Mouse (Mus musculus) adrenal gland, adult 2 months (tissue): ENCODE data around the gene Gnao1. TPM values are rescaled to one million over a fixed set of nuclear protein-coding genes. Genes with fewer than 3 reads are reported as not detected.

Source experiments
- DNase-seq: peaks from one replicate; pipeline ENCODE4 v3.0.0; 2021
- polyA plus RNA-seq: library from polyadenylated mRNA; depleted of rRNA; stranded (reverse); fragments of >200 nt; gene quantifications from 2 replicates; pipeline ENCODE4 v1.2.3, GENCODE M21; 2012
- total RNA-seq, 2 experiments: library from RNA; stranded (reverse); gene quantifications; 2 replicates each; pipeline ENCODE4 v1.2.3; 2021

Gnao1 gene
- total and polyA plus RNA-seq, 3 experiments, result 22.8 to 35.3 (median 31.7) TPM

DNA sequence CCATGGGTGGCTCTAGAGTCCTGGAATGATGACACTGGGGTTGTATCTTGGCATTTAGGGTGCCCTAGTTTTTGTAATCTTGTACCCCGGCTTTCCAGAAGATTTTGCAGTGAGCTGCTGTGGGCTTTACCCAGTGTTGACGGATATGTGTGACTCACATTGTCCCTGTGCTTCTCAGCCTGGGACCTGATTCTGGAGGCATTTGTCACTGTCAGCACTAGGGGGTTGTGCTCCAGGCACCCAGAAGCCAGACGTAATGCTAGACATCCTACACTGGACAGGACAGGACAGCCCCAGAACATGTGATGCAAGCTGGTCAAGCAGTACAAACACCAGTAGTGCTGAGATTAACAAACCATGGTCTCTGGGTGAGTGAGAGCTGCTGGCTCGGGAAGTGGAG is 136.0 kb downstream of the Gnao1 start:
- peak; percentile 20 for DNase-seq

DNA sequence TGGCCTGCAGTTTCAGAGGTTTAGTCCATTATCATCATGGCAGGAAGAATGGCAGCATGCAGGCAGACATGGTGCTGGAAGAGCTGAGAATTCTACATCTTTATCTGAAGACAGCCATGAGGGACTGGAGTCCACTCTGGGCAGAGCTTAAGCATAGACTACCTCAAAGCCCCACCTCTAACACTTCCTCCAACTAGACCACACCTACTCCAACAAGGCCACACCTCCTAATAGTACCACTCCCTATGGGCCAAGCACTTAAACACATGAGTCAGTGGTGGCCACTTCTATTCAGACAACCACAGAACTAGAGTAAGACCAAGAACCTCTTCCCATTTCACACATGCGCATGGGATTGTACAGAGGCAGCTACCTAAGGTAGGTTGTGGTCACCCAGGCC is 136.6 kb downstream of the Gnao1 start:
- DNase-seq, result no peak

DNA sequence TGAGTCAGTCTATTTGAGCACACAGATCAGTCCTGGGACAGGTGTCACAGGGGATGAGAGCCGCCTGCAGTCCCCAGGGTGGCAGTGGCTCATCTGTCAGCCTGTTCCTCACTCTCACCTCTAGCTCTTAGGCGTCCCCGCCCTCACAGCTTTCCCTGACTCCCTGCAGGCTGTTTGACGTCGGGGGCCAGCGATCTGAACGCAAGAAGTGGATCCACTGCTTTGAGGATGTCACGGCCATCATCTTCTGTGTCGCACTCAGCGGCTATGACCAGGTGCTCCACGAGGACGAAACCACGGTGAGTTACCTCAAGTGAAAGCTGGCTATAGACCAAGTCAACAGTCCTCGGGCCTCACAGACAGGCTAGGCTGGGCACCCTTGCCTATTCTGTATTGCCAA is 140.4 kb downstream of the Gnao1 start:
- no peak for DNase-seq

DNA sequence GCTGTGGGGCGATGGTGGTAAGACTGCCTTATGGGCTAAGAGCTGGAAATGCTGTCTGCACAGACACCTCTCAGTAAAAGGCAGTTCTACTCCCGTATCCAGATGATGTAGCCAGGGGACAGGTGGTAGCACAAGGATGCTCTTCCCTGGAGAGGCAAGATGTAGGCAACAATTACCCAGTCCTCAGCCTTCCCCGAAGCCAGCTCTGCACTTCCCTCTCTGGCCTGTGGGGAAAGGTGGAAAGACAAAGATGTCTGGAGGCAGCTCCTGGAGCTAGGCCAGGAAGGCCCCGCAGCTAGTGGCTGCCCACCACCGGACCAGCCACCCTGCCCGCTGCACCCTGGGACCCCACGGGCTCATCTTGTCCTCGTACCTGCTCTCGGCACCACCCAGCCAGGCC is 142.7 kb downstream of the Gnao1 start:
- no peak for DNase-seq

DNA sequence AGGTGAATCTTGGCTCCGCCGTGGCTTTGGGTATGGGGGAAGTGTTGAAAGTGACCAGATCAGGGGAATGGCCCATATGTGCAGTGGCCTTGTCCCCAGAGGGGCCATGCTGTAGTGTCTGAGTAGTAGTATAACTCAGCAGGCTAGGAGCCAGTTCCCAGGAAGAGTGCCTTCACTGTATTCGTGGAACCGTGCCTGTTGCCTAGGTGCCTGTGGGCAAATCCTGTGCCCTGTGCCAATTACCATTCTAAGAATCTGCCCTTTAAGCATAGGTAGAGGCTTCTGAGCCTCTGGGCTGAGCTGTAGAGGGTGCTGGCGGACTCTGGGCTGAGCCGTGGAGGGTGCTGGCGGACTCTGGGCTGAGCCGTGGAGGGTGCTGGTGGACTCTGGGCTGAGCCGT is 148.6 kb downstream of the Gnao1 start:
- DNase-seq, result no peak

DNA sequence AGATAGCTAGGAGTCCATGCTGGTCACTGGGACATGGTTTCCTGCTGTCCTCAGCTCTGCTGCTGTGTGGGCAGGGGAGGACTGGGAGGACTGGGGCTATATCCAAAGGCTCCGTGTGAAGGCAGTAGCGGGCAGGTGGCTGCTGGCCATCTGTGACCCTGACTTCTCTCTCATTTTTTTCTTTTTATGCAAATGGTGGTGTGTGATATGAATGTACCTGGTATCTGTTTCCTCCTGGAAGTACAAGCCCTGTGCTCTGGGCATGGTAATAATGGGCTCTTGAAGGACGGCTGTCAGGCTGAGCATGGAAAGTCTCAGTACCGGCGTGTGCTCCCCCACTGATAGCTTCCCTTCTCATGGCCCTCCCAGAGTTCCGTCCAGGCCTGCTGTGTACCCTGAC is 151.1 kb downstream of the Gnao1 start:
- no peak for DNase-seq

DNA sequence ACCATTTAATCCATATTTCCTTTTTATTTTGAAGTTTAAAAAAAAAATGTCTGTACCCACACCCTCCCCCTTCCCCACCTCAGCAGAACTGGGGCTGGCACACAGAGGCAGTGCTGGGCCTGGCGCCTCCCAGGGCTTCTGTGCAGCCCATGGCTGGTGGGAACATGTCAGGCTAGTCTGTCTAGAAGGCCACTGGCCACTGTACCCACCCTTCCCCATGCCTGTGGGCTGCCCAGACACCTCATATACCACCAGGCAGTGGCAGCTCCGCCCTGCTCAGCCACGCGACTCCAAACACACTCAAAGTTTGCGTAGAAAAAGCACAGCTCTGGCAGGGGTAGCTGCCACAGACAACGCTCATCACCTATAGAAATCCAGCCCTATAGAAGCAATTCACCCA is 158.5 kb downstream of the Gnao1 start:
- no peak for DNase-seq

DNA sequence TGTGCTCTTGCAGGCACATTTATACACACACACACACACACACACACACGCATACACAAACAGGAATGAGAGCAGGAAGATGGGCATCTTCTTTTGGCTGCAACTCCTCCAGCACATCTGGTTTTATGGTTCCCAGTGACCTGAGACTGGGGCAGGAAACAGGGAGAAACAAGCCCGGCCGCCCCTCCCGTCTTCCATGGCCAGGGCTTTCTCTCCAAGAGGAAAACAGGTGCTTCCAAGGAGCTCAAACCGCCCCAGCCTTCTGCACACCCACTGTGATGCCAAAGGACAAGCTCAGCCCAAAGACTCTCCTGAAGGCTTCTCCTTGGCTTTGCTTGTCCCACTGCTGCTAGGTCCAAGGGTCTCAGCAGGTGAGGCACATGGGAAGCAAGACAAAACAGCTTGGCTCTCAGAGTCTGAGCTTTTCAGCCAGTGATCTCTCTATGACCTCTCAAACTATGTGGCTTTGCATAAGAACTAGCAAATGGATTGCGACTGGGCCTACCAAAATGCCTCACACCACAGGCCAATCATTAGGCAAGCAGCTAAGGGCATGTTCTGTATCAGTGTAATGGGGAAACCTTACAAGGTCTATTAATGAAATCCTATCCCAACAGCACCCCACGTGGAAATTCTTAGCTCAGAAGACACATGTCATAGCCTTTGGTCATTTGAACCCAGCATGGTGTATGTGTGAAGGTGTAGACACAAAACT is 160.0 kb downstream of the Gnao1 start:
- no peak for DNase-seq

DNA sequence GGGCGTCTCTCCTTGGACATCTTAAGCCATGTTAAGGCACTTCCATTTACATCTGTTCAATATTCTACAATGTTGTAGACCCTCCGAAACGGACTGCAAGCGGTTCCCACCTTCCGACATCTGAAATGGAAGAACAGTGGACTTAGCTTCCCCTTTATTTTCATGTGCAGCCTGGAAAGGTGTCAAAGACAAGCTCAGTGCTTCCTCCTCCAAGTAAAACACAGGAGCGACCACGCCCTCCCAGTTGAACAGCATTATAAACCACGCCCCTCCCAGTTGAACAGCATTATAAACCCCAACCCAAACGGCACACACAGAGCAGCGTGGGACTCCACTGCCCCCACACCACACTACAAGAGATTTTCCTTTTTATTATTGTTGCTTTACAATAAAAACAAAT is 161.7 kb downstream of the Gnao1 start:
- DNase-seq, result no peak

DNA sequence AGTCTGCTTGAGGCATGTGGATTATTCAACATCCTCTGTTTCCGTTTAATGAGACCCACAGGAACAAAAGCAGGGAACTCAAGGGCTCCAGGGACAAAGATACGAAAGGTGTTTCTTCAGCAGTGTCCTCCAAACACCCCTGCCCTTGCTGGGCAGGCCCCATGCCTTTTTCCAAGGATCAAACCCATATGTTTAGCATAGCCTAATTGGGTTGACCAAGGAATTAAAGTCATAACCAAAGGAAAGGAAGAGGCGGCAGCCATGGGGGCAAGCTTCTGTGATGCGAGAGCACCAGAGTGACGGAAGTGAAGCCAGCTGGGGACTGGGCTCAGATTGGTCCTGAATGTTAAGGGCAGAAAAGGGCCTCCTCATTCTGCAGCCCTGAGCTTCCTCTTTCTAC is 162.4 kb downstream of the Gnao1 start:
- DNase-seq, result no peak

DNA sequence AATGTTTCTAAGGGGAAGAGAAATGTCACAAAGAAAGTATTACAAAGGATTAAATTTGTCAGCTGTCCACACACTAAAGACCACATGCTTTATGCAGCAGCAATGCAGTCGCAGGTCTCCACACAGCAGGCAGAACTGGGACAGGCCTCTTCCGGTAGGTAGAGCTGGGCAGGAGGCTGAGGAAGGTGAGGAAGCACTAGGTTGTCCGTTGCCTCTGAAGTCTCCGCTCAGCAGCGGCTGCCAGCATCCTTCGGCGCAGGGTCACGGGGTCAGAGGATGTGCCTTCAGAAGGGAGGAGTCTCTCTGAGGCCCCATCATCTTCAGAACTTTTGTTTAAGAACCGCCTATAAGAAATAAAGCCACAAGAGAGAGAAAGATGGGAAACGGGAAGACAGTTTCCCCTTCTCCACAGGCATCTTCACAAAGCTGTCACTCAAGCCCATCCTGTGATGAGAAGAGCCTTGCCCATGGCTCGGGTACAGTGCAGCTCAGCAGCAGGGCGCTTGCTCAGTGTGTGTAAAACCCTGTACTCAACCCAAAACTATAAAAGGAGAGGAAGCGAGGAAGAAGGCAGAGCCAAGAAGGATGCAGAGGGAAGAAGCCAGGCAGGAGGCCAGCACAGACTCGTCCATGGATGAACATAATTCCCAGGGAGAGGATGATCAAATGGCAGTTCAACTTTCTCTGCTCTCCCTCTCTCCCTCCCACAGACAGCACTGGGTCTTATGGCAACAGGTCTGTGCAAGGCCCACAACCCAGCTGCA is 163.4 kb downstream of the Gnao1 start:
- DNase-seq, result no peak

DNA sequence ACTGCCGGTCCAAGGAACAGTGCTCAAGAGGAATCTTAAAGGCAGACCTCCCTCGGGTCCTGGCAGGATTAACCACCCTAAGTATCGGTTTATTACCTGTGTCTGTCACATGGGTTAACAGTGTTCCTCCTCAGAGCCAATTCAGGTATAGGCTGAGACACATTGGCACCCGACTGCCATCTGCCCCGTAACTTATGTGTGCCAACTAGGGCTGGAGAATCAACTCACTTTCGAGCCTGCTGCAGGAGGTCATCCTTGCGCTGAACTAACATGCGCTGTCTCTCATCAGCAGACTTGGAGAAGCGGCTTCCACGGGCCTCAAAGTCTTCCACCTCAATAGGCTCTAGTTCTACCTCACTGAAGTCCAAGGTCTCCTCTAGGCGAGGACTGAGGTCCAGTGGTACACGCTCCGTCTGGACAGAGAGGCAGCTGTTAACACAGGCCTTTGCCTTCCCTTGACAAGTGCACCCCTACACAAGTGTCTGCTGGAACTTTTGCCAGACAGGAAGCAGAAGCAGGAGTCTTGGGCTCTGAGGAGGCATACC is 164.1 kb downstream of the Gnao1 start:
- no peak for DNase-seq

DNA sequence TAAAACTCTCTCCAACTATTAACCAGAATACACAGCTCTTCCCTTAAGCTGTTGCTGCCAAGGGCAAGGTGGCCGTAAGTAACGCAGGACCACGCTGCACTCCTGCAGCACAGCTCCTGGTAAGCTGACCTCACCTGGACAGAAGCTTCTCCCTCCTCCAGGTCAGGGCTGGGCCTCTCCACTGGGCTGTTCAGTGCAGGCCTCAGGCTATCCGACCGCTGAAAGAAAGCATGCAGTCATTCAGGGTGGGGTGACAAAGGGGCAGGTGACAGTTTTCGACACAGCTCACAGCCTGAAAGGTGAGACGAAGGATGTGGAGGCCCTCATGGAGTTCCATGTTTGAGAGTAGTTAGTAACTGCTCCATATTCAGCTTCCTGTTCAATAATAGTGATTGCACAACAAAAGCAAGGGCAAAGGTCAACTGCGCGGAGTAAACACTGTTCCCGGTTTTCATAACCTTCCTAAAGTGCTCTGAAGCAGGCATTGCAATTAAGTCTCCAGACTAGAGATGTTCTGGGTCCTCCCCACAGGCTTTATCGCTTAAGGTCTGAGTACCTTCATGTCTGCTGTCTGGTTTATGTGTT is 164.9 kb downstream of the Gnao1 start:
- no peak for DNase-seq

DNA sequence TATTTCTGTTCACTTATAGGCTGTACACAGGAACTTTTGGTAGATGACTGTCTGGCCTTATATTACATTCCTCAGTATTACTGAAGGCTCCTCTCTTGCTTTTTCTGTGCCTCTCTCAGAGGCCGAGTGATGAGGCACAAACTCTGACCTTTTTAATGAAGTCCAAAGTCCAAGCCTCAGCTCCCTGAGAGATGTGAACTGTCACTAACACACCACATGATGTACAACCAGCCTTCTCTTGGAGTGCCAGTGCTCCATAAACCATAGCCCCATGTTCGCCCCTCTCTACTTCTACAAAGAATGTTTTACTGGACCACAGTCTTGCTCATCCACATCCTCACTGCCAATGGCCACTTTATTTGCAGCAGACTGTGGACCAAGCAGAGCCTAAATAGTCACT is 165.6 kb downstream of the Gnao1 start:
- DNase-seq, result no peak

DNA sequence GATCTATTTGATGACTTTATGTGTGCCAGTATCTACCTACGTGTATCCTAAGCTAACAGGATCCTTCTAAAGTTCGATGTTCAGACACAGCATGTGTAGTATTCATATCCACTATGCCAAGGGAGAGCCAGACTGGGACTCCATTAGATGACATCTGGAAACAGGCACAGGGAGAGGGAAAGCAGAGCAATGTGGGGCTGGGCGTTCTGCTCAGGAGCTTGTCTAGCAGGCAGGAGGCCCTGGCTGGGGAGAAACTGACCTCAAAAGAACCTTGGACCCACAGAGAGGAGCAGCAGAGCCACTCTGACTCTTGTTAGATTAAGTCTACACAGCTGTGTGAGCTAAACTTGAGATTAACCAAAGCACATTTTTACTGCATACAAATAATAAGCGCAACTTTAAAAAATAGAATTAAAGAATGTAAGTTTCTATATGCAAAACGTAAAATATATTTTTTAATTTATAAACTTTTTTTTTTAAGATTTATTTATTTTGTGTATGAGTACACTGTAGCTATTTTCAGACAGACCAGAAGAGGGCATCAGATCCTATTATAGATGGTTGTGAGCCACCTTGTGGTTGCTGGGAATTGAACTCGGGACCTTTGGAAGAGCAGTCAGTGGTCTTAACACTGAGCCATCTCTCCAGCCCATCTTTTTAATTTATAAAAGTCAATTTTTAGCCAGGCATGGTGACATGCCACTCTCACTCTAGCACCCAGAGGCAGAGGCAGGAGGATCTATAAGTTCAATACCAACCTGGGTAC is 166.9 kb downstream of the Gnao1 start:
- no peak for DNase-seq

DNA sequence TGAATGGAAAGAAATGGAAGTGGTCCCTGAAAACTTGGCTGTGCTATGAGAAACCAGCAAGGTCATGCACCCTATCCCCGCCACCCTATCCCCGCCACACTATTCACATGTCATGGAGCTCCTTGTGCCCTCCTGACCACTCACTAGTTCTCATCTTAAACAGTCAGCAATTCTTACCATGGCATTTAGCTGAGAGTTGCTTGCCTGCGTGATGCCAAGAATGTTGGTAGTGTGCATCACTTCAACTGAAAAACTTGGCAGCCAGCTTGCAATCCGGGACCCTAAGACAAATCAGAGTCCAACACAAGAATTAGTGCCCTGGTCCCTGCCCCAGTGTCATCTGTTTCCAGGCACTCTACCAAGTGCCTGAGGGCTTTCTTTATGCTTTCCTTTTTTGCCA is 170.4 kb downstream of the Gnao1 start:
- DNase-seq, result no peak

DNA sequence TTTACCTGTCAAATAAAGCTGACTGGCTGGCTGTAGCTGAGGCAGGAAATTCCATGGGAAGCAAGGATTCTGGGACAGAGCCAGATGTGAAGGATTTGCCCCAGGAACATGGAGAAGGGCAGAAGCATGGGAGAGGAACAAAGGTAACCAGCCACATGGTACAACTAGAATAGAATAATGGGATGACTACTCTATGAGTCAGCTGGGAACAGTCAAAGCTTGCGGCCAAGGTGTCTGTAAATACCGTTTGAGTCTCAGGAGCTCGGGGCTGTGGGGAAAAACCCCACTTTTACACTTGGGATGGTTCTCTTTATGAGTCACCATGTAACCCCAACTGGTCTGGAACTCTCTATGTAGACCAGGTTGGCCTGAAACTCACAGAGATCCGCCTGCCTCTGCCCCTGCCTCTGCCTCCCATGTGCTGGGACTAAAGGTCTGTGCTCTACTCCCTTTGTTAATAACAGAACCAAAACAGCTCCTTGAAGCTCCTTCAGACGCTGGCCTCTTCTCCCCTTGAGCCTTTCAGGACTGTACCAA is 172.0 kb downstream of the Gnao1 start:
- no peak for DNase-seq

DNA sequence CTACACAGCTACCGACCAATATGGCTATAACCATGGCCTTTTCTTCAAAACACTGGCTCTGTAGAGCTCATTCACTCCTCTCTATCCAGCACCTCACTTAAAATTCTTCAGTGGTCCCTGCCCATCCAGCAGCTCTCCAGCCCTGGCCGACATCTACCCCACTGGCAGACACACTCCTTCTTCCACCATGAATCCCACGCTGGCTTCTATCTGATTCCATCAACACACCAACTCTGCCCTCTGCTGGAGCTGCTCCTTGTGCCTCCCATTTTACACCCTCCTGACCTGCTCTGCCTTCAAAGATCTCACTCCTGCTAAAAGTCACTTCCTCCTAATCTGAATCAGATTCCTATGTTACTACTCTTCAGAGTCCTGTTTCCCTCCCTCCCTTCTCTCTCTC is 174.1 kb downstream of the Gnao1 start:
- DNase-seq, result no peak

DNA sequence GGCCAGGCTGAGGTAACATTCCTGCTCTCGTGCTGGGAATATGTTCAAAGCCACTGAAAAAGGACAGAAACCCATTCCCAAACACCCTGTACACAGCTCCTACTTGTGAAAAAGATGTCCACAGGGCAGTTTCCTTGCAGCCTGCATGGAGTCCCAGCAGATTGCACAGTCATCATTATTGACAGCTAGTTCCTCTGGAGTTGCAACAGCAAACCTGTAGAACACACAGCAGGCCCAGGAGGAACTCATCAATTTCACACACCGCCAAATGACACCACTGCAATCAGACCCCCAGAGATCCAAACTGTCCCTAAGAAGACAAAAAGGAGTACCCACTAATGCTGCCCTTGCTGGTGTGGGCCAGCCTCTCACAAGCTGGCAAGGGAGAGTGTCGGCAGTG is 175.0 kb downstream of the Gnao1 start:
- no peak for DNase-seq

DNA sequence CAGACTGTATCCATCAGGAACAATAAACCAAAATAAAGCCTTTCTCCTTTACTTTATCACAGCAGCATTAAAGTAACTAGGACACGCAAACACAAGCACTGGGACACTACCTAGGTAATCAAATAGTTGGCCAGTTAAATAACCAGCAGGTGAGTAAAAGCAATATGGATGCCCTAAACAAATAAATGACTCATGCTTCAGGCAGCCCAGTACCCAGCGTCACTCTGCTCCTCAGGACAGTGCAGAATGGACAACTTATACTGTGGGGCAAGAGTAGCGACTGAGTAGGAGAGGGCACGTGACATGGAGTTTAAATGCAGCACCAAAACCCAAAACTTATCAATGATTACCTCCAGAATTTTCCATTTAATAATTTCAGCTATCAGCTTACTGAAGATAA is 180.0 kb downstream of the Gnao1 start:
- no peak for DNase-seq

DNA sequence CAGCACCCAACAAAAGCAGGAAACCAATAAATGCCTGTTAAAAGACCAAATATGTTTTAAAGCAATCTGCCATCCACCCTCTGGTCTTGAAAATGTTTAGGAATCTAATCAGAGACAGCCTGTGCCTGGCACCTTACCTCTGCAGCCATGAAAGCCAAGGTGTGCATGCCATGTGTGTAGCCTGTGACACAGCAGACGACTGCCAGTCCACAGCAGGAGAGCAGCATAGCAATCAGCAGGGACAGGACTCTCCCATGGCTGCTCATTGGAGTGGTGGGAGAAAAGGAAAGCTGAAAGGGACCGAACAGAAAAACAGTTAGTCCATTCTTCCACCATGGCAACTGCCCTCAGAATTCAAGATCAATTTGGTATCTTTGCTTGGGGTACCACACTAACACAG is 189.2 kb downstream of the Gnao1 start:
- DNase-seq, result no peak

DNA sequence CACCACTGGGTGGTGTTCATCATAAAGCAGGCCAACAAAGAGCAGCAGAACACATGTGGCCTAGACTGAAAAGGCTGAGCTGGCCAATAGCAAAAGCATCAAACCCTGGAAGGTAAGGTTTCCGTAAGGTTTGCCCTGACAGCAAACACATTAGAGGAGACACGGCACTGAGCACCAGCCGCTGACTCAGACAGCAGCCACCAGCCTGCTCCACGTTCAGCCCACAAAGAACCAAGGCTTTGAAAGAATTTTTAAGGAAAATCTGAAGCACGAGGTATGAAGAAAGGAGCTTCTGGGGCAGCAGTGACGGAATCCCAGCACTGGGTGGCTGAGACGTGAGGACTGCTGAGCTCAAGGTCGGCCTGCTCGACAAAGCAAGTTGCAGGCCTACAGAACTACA is 194.4 kb downstream of the Gnao1 start:
- DNase-seq, result no peak
